18 mouse cellular contexts compared by ENCODE assay signal in the genomic region with DNA sequence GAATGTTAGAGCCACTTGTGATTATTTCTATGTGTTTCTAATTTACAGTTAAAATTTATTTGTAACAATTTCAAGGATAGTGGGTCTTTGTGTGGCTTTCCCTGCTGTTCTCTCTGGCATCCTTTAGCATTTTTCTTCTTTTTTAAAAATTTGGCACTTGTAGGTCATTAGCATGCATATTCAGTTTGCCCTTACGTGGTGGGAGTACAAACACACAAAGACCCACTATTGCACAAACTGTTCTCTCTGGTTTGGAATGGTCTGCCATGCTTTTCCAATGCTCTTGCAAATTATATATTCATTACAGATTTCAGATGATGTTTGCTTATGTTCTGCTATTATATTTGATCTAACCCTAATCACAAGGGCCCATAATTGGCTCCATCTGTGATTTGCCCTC.
DNase-seq lines count a peak whose midpoint lies in the region; ATAC-seq and TF ChIP-seq lines count a peak whose summit lies in the region.
"Had no signal": no experiment of that assay in that cellular context is flagged by ENCODE, and none has a peak within 500 bp of the region (broad histone marks: within the 10 kb centered on the region; RNA-seq: fewer than 3 reads in every experiment).

No protein-coding gene starts in this region.

- peak overlapping the region; percentile 61; the same call in 1 of the 2 replicates for H3K27ac ChIP-seq in hindbrain, postnatal 0 days
- H3K27ac ChIP-seq in hindbrain, embryonic 14.5 days, result no peak overlapping the region
- peak overlapping the region; percentile 68 for H3K27ac ChIP-seq in left cerebral cortex, adult 2 months
- H3K27ac ChIP-seq in olfactory bulb, adult 2 months (ENCODE audit: insufficient read depth, low read depth, low read length), result peak overlapping the region; percentile 31; the same call in 1 of the 2 replicates
- H3K27ac ChIP-seq: embryonic facial prominence, embryonic 15.5 days; forebrain, embryonic 10.5 days; gastrocnemius, adult 2 months; heart, embryonic 13.5 days had no signal

- ATAC-seq in hindbrain, postnatal 0 days, result no peak
- ATAC-seq in hindbrain, embryonic 14.5 days (ENCODE audit: low FRiP score), result no peak
- ATAC-seq: hindbrain, embryonic 16.5 days had no signal

- H3K4me3 ChIP-seq in hindbrain, postnatal 0 days (ENCODE audit: low read length), result no peak overlapping the region
- H3K4me3 ChIP-seq in hindbrain, embryonic 14.5 days (replicated peaks; ENCODE audit: low read length), result no peak overlapping the region
- H3K4me3 ChIP-seq in left cerebral cortex, adult 2 months, result no peak overlapping the region
- H3K4me3 ChIP-seq in olfactory bulb, adult 2 months (ENCODE audit: insufficient read depth, low read depth, low read length), result no peak overlapping the region
- H3K4me3 ChIP-seq: embryonic facial prominence, embryonic 15.5 days; erythroblast, embryonic 14.5 days; forebrain, embryonic 10.5 days; gastrocnemius, adult 2 months; heart, embryonic 13.5 days had no signal

- intact Hi-C loops in left cerebral cortex, adult 2 months (cut with DNase I), result no loop called here

- no peak overlapping the region for H3K4me2 ChIP-seq in hindbrain, postnatal 0 days (ENCODE audit: low read depth, low read length)
- H3K4me2 ChIP-seq in hindbrain, embryonic 14.5 days (replicated peaks), result no peak overlapping the region
- H3K4me2 ChIP-seq: embryonic facial prominence, embryonic 15.5 days; heart, embryonic 13.5 days had no signal

- TF ChIP-seq CTCF in hindbrain, postnatal 0 days (IDR thresholded peaks at IDR 0.05; ENCODE audit: low read depth), result no peak
- no peak for TF ChIP-seq CTCF in left cerebral cortex, adult 2 months (IDR thresholded peaks at IDR 0.05)
- no peak for TF ChIP-seq CTCF in olfactory bulb, adult 2 months (IDR thresholded peaks at IDR 0.05; ENCODE audit: insufficient read depth, low read depth, low read length)

- H3K9me3 ChIP-seq in hindbrain, postnatal 0 days (ENCODE audit: low read length), result no peaks in the 10 kb centered on the region
- no peaks in the 10 kb centered on the region for H3K9me3 ChIP-seq in hindbrain, embryonic 14.5 days (ENCODE audit: control insufficient read depth, low read length)
- H3K9me3 ChIP-seq: embryonic facial prominence, embryonic 15.5 days; forebrain, embryonic 10.5 days; heart, embryonic 13.5 days had no signal

- no peak overlapping the region for H3K9ac ChIP-seq in hindbrain, postnatal 0 days (replicated peaks; ENCODE audit: low read length)
- H3K9ac ChIP-seq in hindbrain, embryonic 14.5 days, result no peak overlapping the region
- H3K9ac ChIP-seq: embryonic facial prominence, embryonic 15.5 days; heart, embryonic 13.5 days had no signal

- no peak for TF ChIP-seq POLR2A in olfactory bulb, adult 2 months (IDR thresholded peaks at IDR 0.05; ENCODE audit: insufficient read depth, low read depth, low read length)

- 58% methylated on average over 1 of the region's 1 CpGs for WGBS in hindbrain, postnatal 0 days
- WGBS in hindbrain, embryonic 14.5 days, result 72% methylated on average over 1 of the region's 1 CpGs
- 56% methylated on average over 1 of the region's 1 CpGs for whole genome bisulfite sequencing in olfactory bulb, adult 2 months

- H3K36me3 ChIP-seq in hindbrain, postnatal 0 days (ENCODE audit: insufficient read depth, low read length), result peaks cover 31% of the 10 kb centered on the region
- H3K36me3 ChIP-seq in hindbrain, embryonic 14.5 days (replicated peaks; ENCODE audit: control insufficient read depth, insufficient read depth), result peaks cover 49% of the 10 kb centered on the region

- DNase-seq in hindbrain, postnatal 0 days (ENCODE audit: low spot score), result no peak
- DNase-seq in hindbrain, embryonic 14.5 days (ENCODE audit: low spot score), result no peak
- no peak for DNase-seq in left cerebral cortex, adult 2 months (ENCODE audit: extremely low spot score in 1 of 2, low spot score in 2 of 2)
- no peak for DNase-seq in left cerebral cortex, adult 9 months (ENCODE audit: low spot score in 2 of 2)
- DNase-seq in heart, adult 18-20 months, result no peak
- DNase-seq: adrenal gland, postnatal 10 days; cerebellum, adult 2 months; cerebellum, postnatal 14 days; embryo, embryonic 11 days; gastrocnemius, adult 2 months; gastrocnemius, postnatal 25 days; heart, postnatal 36 days had no signal

- H3K4me1 ChIP-seq in hindbrain, postnatal 0 days (ENCODE audit: insufficient read depth, low read length), result no peaks in the 10 kb centered on the region
- no peaks in the 10 kb centered on the region for H3K4me1 ChIP-seq in hindbrain, embryonic 14.5 days (replicated peaks; ENCODE audit: control insufficient read depth, insufficient read depth, low read length)
- H3K4me1 ChIP-seq in olfactory bulb, adult 2 months (ENCODE audit: control insufficient read depth, insufficient read depth, low read length), result peaks cover 4% of the 10 kb centered on the region
- H3K4me1 ChIP-seq: embryonic facial prominence, embryonic 15.5 days; forebrain, embryonic 10.5 days had no signal

- no peaks in the 10 kb centered on the region for H3K27me3 ChIP-seq in hindbrain, postnatal 0 days (ENCODE audit: insufficient read depth, low read length)
- H3K27me3 ChIP-seq in hindbrain, embryonic 14.5 days (ENCODE audit: control insufficient read depth, insufficient read depth, low read length), result no peaks in the 10 kb centered on the region
- H3K27me3 ChIP-seq: embryonic facial prominence, embryonic 15.5 days; heart, embryonic 13.5 days had no signal
